Mouse (Mus musculus) natural killer cell, adult 2 months (primary cell): ENCODE measurements around the gene Nfrkb.

Source experiments
- DNase-seq, 2 experiments: peaks; one replicate each; pipeline ENCODE4 v3.0.0; 2022; ENCODE audit warnings: low spot score in 2 of 2

Nfrkb gene

DNA sequence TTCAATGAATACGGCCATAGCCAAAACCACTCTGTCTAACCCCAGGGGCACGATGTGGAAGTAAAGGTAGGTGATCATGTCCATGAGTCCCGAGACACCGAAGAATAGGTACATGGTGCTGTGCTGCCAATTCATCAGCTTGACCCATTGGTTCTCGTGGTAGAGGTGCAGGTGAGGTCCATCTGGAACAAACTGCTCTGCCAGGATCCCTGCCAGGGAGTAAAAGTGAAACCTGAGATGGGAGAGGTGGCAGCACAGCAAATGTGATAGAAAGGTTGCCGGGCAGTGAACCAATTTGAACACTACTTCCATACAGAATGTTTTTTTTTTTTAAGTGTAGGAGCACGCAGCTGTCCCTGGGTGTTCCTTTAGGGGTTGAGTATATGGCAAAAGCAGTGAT, 43.0 kb downstream of the Nfrkb start:
- DNase-seq = no peak

DNA sequence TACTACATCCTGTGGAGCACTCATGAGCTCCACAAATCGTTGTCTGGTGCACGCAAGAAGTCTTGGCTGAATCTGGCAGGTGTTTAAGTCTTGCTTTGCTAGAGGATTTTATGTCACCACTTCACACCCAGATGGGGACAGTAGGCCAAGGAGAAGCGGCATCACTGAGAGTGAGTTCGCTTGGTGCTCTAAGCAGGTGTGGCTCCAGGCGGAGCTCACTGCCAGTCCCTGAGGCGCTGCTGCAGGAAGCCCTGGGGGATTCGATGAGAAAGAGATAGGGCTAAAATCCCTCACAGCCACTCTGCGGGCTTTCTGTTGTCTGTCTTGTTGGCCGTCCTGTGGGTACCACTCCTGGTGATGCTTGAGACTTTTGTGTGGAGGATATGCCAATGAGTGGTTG, 44.0 kb downstream of the Nfrkb start:
- no peak for DNase-seq

GRCm38 (mm10) chr9:31431751-31432150, 45.8 kb downstream of the Nfrkb start:
- DNase-seq = no peak

DNA sequence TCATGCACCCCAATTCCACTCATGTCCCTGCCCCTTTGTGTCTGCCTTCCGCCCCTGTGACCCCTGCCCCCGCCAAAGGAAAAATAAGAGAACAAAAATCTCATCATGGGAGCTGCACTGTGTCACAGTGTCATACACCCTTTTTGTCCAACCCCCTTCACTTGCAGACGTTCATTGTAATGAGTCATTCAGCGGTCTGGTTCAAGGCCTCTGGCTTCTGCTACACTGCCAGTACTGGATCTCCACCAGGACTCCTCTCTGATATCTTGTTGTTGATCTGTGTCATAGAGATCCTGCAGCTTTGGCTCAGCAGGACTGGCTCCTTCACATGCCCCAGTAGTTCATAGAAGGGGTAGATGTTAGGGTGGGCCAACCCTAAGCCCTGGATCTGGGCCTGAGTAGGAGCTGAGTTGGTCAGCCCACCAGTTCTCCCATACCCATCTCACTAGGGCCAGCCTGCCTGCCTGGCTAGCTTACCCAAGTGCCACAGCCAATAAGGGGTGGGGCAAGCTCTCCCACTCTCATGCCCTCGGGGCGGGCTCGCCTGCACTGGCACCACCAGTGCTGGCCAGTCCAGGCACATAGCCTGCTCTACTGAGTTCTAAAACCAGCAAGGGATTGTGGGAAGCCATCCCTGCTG, 46.5 kb downstream of the Nfrkb start:
- DNase-seq = no peak

- DNase-seq = no peak
Observed at GRCm38 (mm10) chr9:31433431-31433830, 47.4 kb downstream of the Nfrkb start.

DNA sequence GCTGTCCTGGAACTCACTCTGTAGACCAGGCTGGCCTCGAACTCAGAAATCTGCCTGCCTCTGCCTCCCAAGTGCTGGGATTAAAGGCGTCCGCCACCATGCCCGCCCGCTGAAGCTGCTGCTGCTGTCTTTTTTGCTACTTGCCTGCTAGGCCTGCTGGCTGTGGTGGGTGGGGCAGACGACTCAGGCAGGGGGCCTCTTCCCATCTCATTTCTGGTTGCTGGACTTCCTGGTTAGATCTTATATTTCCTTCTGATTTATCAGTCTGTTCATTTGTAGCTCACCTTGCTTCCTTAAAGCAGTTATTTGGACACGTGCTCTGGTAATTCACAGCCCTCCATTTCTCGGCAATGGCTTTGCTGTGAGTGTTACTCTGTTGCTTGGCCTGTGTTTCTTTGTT, 49.4 kb downstream of the Nfrkb start:
- no peak for DNase-seq

DNA sequence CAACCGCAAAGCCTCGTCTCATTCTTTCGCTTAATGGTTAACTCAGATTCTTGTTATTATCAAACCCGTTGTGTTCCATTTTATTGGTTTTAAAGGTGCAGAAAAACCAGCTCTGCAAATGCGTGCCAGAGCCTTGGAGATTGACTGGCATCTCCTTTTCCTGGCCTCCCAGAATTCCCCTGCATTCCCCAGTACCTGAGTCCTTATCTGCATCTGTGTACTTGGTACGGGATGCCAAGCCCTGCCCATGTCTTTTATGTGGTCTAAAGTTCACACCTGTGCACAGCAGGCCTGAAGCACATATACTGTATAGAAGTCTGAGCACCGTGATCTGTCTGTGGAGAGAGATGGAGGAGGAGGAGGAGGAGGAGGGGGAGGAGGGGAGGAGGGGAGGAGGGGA, 51.9 kb downstream of the Nfrkb start:
- DNase-seq = no peak

DNA sequence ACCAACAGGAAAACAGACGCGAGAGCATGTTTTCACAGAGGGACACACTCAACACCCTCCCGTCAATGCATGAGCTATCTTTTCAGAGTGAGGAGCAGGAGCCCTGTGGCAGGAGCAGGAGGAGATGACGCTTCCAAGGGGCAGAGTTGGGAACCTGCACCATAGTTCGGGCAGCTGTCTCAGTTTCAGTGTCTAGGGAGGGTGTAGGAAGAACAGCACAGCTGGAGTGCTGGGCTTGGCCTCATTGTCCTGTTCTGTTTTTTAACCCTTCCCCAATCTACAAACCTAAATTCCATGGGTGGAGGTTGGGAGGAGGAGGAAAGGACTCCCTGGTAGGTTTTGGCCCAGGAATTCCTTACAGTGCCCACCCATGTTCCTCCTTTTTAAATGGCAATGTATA, 52.8 kb downstream of the Nfrkb start:
- no peak for DNase-seq

- no peak for DNase-seq
Observed at GRCm38 (mm10) chr9:31439341-31439740, 53.3 kb downstream of the Nfrkb start.

- DNase-seq = no peak
Observed at GRCm38 (mm10) chr9:31440366-31440765, 54.4 kb downstream of the Nfrkb start.

DNA sequence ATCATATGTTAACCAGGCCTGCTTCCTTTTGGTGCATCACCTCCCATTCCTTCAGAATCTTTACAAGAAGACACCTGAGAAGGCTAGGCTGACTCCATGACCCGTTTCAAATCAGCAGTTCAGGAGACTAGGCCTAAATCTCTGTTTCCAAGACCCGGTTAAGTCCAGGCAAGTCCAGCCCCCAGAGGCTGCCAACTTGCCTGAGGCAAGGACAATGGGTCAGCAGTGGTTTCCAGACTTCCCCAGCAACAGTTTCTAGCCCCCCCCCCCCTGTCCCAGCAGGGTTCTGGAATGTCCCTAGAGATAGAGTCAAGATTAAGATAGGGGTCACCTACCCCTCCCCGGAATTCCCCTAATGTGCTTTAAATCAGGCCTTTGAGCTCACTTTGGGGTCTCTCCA, 55.5 kb downstream of the Nfrkb start:
- DNase-seq = no peak

DNA sequence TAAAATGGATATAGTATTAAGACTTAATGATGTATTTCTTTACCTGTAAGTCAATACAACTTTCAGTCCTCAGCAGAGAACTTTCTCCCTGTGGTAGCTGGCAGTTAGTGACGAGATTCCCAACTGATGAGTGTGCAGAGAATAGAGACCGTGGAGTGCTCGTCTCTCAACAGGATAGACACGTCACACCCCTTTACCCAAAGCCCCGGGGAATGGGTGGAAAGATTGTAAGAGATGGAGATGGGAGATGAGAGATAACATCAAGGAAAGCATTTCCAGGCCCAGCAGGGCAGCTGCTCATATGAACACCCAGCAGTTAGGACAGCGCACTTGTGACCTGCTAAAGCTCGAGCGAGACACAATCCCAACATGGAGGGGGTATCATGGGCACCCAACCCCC, 58.2 kb downstream of the Nfrkb start:
- no peak for DNase-seq

DNA sequence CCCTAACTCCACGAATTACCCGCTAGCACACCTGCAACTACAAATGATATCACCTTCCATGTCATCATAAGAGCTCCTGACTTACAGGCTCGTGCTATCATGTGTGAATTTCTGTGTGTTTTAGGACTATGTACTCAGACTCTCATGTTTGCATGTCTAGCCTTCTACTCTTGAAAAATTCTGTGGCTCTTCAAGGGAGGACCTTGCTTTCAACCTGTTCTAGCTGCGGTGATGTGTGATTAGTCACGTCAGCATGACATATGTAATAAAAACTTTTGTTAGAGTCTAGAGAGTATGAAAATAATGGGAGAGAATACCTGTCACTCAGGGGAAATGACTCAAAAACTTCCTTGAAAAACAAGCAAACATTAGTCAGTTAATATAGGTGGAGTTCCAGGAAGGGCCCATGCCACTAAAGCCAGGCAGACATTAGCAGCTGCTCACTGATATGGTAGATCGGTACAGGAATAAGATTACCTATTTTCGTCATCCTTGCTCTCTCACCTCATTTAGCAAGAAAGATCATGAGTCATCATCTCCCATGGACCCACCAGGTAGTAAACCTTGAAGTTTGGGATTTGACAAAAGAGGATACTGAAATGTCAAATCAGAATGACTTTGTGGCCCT, 63.3 kb downstream of the Nfrkb start:
- no peak for DNase-seq

DNA sequence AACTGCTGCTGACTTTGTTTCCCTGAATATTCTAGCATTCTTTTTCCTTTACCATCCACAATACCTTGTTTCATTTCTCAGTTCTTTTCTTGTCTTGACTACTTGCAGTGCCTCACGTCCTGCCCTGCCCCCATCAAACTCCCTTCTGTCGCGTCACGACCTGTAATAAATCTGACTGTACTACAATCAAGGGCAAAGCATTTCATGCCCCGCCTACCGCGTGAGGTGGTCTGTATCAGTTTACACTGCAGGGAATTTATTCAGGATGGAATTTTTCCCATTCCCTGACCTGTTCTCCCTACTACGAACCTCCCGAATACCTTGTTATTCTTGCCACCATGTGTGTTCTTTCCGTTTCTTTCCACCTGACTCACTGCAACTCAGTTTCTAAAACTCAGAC, 66.2 kb downstream of the Nfrkb start:
- no peak for DNase-seq

- no peak for DNase-seq
Observed at GRCm38 (mm10) chr9:31454356-31454755, 68.4 kb downstream of the Nfrkb start.

GRCm38 (mm10) chr9:31463190-31463589, 77.2 kb downstream of the Nfrkb start:
- DNase-seq = no peak

GRCm38 (mm10) chr9:31463692-31464474, 77.9 kb downstream of the Nfrkb start, which contains the start of gene Tmem45b:
Gene Tmem45b (minus strand): TSS chr9:31464462.
- no peak for DNase-seq
